Mouse (Mus musculus) heart, adult 2 months (tissue): ENCODE measurements around the gene Memo1.

Source experiments
- CTCF ChIP-seq: fragments of 200-600 bp; IDR thresholded peaks from 2 replicates; pipeline ENCODE4 v1.8.1; 2022; ENCODE audit warnings: antibody characterized with exemption, mild to moderate bottlenecking, moderate library complexity
- POLR2A ChIP-seq: fragments of 200-500 bp; IDR thresholded peaks from 2 replicates; pipeline ENCODE4 v1.6.1; 2011; ENCODE audit warnings: mild to moderate bottlenecking, low read depth, low read length, control low read depth; ENCODE audit not compliant: insufficient read depth

DNA sequence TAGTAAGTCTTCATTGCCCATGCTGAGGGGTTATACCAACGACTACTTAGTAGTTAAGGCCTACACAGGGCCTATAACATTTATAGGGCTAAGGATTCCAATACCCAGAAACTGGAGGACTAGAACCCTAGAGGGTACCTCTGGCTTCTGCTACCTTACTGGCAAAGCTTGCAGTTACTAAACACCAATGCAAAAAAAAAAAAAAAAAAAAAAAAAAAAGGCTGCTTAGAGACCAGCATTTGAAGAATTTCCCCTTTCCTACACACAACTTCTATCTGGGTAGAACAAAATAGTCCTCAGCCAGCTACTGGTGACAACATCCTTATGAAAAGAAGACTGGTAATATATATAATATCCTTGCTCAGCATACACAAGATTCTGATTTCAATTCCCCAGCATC is 29.7 kb downstream of the Memo1 start:
- no peak for TF ChIP-seq CTCF
- no peak for TF ChIP-seq POLR2A
